Mouse (Mus musculus): ENCODE data around the gene Rbm46.

Rbm46 gene

DNA sequence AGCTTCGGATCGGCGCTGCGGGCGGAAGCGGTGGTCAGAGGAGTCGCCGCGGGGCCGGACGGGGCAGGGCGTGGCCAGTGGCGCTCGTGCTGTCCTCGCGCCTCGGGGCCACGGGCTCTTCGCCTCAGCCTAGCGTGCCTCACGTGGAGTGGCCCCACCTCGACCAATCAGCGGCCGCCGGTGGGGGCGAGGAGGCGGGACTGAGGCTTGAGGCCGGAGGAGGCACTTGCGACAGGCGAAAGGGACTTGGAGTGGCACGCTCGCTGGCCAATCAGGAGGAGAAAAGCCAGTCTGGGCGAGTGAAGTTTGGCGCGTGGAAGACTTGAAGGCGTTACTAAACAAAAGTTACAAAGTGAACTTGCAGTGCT is at the start of gene Rbm46:
Gene Rbm46, minus strand, starts transcription at position 112 of the 368 bp plus-strand sequence.
- DNase-seq (ENCODE audit: low spot score in 2 of 2) = peak in 1 of 2 experiments; percentile 8

- no peak for DNase-seq (ENCODE audit: low spot score in 2 of 2)
Measured at GRCm38 (mm10) chr3:82915632-82916031, 39.3 kb upstream of the Rbm46 start.

- no peak for DNase-seq (ENCODE audit: low spot score in 2 of 2)
Measured at GRCm38 (mm10) chr3:82908671-82909070, 32.4 kb upstream of the Rbm46 start.

GRCm38 (mm10) chr3:82904211-82904908 is 28.1 kb upstream of the Rbm46 start:
- DNase-seq (ENCODE audit: low spot score in 2 of 2) = no peak

GRCm38 (mm10) chr3:82903613-82904205 is 27.4 kb upstream of the Rbm46 start, which contains the start of gene Lrat:
Lrat (minus strand) TSS chr3:82903973.
- DNase-seq (ENCODE audit: low spot score in 2 of 2) = no peak

- no peak for DNase-seq (ENCODE audit: low spot score in 2 of 2)
Measured at GRCm38 (mm10) chr3:82902757-82903612, 26.7 kb upstream of the Rbm46 start.

GRCm38 (mm10) chr3:82888842-82889241 is 12.6 kb upstream of the Rbm46 start:
- DNase-seq (ENCODE audit: low spot score in 2 of 2) = no peak

GRCm38 (mm10) chr3:82877258-82877657 is 975 bp upstream of the Rbm46 start:
- DNase-seq (ENCODE audit: low spot score in 2 of 2) = no peak

DNA sequence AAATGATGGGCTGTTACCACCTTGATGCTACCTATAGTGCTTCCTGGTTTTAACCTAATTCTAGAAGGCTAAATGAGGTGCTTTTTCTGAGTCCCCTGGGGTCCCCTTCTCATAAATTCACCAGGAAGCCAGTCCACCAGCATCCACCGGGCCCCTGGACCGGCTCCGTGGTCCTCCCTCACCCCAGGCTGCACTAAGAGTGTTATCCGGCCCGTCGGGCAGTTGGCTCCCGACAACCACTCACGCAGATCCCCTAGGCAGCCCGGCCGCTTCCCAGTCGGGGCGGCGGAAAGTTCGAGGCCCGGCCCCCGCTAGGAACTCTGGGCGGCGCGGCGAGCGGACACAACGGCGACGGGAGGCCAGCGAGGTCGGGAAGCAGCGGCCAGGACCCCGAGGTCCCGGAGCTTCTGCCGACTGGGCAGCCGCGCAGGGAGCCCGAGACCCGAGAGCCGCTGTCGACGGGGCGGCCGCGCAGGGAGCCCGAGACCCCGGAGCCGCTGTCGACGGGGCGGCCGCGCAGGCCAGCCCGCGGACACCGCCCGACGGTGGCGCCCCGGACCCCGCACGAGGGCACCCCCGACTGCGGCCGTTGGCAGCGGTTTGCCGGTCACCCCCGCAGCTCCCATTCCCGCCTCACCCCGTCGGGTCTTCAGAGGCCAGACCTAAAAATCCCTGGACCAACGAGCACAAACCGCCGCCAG is 462 bp downstream of the Rbm46 start:
- no peak for DNase-seq (ENCODE audit: low spot score in 2 of 2)

DNA sequence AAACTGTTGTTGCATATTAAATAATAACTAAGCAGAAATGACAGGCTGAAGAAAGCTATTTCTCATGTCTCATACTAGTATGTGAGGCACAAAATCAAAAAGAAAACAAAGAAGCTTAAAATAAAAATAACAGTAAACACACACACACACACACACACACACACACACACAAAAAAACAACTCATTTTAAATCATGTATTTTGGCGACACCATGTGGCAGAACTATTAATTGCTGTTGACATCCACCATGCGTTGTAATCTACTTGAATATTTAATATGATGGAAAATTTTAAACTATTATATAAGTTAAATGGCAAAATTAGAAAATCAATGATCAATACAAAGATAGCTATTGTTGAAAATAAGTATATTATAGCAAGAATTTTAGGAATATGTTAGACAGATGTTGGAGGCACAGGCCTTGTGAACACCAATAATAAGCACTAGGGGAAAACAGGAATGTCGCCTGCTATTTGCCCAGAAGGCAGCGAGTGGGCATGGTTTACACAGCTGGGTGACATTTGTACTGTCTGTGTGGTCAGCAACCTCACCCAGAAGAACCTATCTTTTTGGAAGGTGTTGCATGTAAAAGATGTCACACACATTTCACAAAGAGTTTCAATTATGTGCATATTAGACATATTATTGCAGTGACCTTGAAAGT is 18.7 kb downstream of the Rbm46 start:
- DNase-seq (ENCODE audit: low spot score in 2 of 2) = no peak

DNA sequence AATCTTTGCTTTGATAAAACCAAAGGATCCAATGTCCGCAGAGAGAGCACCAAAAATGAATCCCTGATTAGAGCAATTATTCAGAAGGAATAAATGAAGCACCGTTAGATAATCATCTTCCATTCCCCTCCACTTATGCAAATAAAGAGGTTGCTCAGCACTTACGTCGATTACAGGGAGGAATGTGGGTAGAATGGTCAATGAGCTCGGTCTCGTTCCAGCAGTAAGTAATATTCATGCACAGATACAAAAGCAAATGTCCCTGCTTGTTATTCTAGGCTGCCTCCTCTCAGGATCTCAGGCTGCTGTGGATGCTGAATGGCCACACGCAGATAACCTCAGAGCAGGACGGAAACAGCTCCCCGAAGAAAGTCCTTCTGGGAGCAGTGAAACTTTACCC is 51.1 kb downstream of the Rbm46 start:
- no peak for DNase-seq (ENCODE audit: low spot score in 2 of 2)

- no peak for DNase-seq (ENCODE audit: low spot score in 2 of 2)
Measured at GRCm38 (mm10) chr3:82811851-82812250, 64.4 kb downstream of the Rbm46 start.

GRCm38 (mm10) chr3:82810334-82811120 is 65.8 kb downstream of the Rbm46 start:
- no peak for DNase-seq (ENCODE audit: low spot score in 2 of 2)

DNA sequence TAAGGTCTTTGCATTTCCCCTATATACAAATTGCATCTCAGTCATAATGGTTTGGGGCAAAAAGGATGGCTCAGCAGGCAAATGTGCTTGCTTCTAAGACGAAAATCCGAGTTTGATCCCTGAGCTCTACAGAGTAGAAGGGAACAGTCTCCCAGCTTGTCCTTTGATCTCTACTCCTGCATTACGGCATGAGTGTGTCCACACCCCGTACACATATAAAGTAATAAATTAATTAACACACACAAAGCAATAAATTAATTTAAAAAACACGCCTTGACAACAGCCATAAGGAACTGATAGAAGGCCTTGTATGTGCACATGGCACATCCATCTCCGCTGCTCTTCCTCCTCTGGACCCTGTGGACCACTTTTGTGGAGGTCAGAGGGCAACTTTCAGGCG is 66.5 kb downstream of the Rbm46 start:
- DNase-seq (ENCODE audit: low spot score in 2 of 2) = no peak

DNA sequence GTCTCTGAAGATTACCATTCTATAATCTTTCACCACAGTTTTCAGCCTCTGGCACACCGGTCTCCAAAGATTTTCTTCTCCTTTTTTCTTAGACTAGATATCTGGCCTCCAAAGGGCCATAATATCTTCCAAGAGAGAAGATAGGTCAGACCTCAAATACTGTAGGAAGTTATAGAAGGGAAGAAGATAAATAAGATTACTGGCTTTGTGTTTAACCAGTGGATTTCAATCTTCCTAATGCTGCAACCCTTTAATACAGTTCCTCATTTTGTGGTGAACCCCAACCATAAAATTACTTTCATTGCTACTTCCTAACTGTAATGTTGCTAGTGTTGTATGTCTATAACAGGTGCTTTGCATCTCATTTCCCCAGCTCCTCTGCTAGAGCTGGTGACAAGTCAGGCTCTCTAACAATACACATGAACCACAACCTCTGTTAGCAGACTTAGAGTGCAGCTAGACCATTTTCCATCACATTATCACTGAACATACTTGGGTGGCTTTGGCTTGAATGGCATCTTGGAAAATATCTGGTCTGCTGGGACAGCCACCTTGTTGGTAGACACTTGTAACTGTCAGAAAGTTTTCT is 67.9 kb downstream of the Rbm46 start:
- DNase-seq (ENCODE audit: low spot score in 2 of 2) = no peak

DNA sequence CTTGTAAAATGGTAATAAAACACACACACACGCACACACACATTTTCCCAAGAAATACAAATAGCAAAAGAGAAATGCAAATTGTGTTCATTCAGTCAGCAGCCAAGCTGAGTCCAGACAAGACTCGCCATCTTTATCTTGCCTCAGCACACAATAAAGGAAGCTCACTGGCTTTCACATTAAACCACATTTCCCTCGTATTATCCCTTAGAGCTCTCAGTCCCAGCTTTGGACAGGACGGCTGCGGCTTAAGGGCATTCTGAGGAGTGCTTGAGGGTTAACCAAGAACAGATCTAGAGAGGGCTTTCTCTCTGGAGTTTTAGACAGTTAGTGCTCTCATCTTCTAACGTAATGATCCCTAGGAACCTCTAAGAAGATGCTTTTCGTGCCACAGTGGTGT is 71.0 kb downstream of the Rbm46 start:
- DNase-seq (ENCODE audit: low spot score in 2 of 2) = no peak

- no peak for DNase-seq (ENCODE audit: low spot score in 2 of 2)
Measured at GRCm38 (mm10) chr3:82800470-82800843, 75.8 kb downstream of the Rbm46 start.

DNA sequence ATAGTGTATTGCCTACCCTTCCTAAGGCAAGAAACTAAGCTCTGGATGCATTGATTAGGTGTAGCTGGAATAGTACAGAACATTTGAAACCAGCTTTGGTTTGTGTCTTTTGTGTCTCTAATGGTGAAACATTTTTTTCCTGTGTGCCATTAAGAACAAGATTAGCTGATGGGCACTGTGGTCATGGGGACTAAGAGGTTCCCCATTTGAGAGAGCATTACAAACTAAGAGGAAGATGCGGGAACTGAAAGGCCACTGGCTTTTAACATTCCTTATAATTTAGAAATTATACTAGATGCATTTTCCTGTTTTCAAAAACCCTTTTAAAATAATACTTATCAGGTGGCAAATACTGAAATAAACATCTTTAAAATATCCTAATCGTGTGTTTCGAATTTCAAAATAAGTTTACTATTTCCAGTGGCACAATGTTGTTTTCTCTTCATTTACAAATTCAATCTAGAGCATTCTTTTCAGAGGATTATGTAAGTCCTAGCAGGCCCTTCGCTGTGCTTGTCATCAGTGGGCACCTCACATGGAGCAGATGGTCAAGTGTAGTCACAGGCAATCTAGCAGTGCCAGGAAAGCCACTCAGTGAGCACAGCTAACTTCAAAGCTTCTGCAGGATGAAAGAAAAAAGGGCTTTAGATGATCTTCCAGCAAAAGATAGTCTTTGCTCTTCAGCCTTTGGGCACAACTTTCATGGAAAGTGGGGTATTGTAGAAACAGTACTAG is 76.4 kb downstream of the Rbm46 start:
- no peak for DNase-seq (ENCODE audit: low spot score in 2 of 2)

DNA sequence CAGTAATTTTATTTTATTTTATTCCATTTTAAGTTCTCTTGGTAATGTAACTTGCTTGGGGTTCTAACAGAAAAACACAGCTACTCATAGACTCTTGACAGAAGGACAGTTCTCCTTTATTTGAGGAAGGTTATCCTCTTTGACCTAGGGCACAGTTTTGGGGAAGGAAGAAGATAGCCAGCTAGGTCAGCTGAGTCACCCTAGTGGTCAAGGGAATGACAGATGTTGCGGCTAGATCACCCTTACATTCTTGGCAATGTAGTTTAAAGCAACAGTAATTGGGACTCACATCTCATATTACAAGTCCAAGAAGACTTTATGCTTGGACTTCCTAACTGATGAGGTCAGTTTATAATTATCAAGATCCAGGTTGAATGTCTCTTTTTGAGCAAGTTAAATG is 82.6 kb downstream of the Rbm46 start:
- DNase-seq (ENCODE audit: low spot score in 2 of 2) = no peak

DNA sequence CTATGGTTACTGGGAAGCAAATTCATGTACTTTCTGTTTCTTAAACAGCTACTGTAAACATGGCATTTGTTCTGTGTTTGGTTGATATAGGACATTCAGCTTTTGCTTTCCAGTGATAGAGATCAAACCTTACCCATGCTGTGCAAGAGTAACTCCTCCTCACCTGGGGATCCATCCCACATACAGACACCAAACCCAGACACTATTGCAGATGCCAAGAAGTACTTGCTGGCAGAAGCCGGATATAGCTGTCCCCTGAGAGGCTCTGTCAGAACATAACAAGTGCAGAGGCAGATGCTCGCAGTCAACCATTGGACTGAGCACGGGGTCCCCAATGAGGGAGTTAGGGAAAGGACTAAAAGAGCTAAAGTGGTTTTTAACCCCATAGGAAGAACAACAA is 84.6 kb downstream of the Rbm46 start:
- DNase-seq (ENCODE audit: low spot score in 2 of 2) = no peak
